Mouse (Mus musculus) hindbrain, embryonic 13.5 days (tissue): ENCODE data around the gene Cadm1. TPM values are rescaled to one million over a fixed set of nuclear protein-coding genes. Genes with fewer than 3 reads are reported as not detected.

Experiments
- ATAC-seq: fragments of 200-750 bp; cut with Nextera tagmentation; 2 replicates; pipeline ENCODE4 v1.8.0; 2017; ENCODE audit warnings: moderate TSS enrichment; ENCODE audit not compliant: low FRiP score
- H3K27ac ChIP-seq: fragments of 300-500 bp; sonication (generic); 2 replicates; pipeline ENCODE4 v1.5.1; 2015; ENCODE audit warnings: inconsistent platforms, mild to moderate bottlenecking, moderate library complexity
- H3K27me3 ChIP-seq: fragments of 300-500 bp; sonication (generic); 2 replicates; pipeline ENCODE4 v1.6.1; 2015; ENCODE audit warnings: mild to moderate bottlenecking, inconsistent platforms
- H3K36me3 ChIP-seq: fragments of 300-500 bp; sonication (generic); 2 replicates; pipeline ENCODE4 v1.6.1; 2015; ENCODE audit warnings: mild to moderate bottlenecking, inconsistent platforms
- H3K4me1 ChIP-seq: fragments of 300-500 bp; sonication (generic); replicated peaks from 2 replicates; pipeline ENCODE4 v1.6.1; 2015; ENCODE audit warnings: inconsistent platforms
- H3K4me2 ChIP-seq: fragments of 300-500 bp; sonication (generic); 2 replicates; pipeline ENCODE4 v1.6.1; 2015; ENCODE audit warnings: inconsistent platforms, mild to moderate bottlenecking, moderate library complexity
- H3K4me3 ChIP-seq: fragments of 300-500 bp; sonication (generic); 2 replicates; pipeline ENCODE4 v1.5.1; 2015; ENCODE audit warnings: mild to moderate bottlenecking, inconsistent platforms
- H3K9ac ChIP-seq: fragments of 300-500 bp; sonication (generic); 2 replicates; pipeline ENCODE4 v1.6.1; 2015; ENCODE audit warnings: mild to moderate bottlenecking, inconsistent platforms
- H3K9me3 ChIP-seq: fragments of 300-500 bp; sonication (generic); 2 replicates; pipeline ENCODE4 v1.6.1; 2016; ENCODE audit warnings: inconsistent platforms
- WGBS: fragments of 180-500 bp; shearing (Covaris S2); methylation state at CpG from one replicate; pipeline ENCODE4 v1.1.7; 2015; 5-methylcytosine and 5-hydroxymethylcytosine counted together
- polyA plus RNA-seq: library from polyadenylated mRNA; unstranded; fragments of >200 nt; fragmentation: Nextera tagmentation; extraction: Ambion mirVana; gene quantifications from 2 replicates; pipeline ENCODE4 v1.2.1, GENCODE M21; 2015

Cadm1 gene
- 166 and 180 TPM in 2 replicates for polyA plus RNA-seq

DNA sequence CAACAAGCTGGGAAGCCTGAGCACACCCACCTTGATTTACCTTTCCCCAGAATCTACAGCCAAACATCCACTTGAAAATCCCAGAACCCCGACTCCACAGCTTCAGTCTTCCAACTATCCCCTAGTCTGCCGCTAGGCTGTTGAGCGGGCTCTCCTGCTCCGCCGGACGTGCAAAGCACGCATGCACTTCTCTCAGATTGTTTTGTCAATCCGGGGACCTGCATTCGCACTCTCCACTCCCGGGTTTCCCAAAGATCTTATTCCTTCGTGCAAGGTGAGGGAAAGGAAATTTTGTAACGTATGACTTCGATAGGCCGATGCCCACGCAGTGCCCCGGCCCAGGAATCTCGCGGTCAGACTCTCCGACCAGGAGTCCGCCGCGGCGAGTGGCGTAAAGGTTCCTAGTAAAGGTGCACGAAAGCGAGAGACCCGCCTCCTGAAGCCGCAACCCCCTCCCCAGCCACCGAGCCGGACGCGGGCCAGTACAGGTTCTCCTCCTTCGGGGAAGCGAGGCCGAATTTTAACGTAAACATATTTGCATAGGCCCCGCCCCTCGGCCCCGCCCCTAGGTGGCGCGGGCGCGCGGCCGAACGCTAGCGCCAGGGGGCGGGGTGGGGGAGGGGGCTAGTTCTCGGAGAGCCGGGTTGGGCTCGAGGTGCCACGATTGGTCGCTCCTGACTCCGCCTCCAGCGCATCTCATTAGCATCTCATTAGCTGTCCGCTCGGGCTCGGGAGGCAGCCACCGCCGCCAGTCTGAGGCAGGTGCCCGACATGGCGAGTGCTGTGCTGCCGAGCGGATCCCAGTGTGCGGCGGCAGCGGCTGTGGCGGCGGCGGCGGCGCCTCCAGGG lies at the start of gene Cadm1:
Gene Cadm1, plus strand, starts transcription at position 572 of the 849 bp plus-strand sequence.
- peak; percentile 95 for ATAC-seq

GRCm38 (mm10) chr9:47484506-47484905 lies 45.5 kb upstream of the Cadm1 start:
- no peak overlapping the region for H3K9ac ChIP-seq
- no peak overlapping the region for H3K27ac ChIP-seq
- no peaks in the 10 kb centered on the region for H3K27me3 ChIP-seq
- no peak for ATAC-seq
- WGBS: 84% methylated on average over 5 of the region's 5 CpGs
- H3K4me1 ChIP-seq: no peaks in the 10 kb centered on the region
- no peak overlapping the region for H3K4me3 ChIP-seq
- no peaks in the 10 kb centered on the region for H3K9me3 ChIP-seq
- H3K36me3 ChIP-seq: no peaks in the 10 kb centered on the region
- H3K4me2 ChIP-seq: no peak overlapping the region

More for the DNA sequence above, at the start of gene Cadm1:
- no peaks in the 10 kb centered on the region for H3K36me3 ChIP-seq
- H3K27me3 ChIP-seq: 0 out of 2 replicates have a peak, but pooled peaks cover 3% of the 10 kb centered on the region
- H3K4me1 ChIP-seq: peaks cover 32% of the 10 kb centered on the region
- H3K9ac ChIP-seq: peak within 1 kb of the TSS; percentile 95
- peak within 1 kb of the TSS; percentile 85 for H3K4me2 ChIP-seq
- H3K4me3 ChIP-seq: peak within 1 kb of the TSS; percentile 92
- no peaks in the 10 kb centered on the region for H3K9me3 ChIP-seq
- peak within 1 kb of the TSS; percentile 94 for H3K27ac ChIP-seq
- under 1% methylated on average over 71 of the region's 72 CpGs for WGBS

GRCm38 (mm10) chr9:47485186-47485585 lies 44.8 kb upstream of the Cadm1 start:
- H3K4me2 ChIP-seq: no peak overlapping the region
- 56% methylated on average over 4 of the region's 4 CpGs for WGBS
- H3K27me3 ChIP-seq: no peaks in the 10 kb centered on the region
- ATAC-seq: no peak
- H3K36me3 ChIP-seq: no peaks in the 10 kb centered on the region
- no peak overlapping the region for H3K9ac ChIP-seq
- no peaks in the 10 kb centered on the region for H3K9me3 ChIP-seq
- H3K27ac ChIP-seq: no peak overlapping the region
- H3K4me3 ChIP-seq: no peak overlapping the region
- no peaks in the 10 kb centered on the region for H3K4me1 ChIP-seq

- H3K9me3 ChIP-seq: no peaks in the 10 kb centered on the region
- ATAC-seq: no peak
- H3K4me3 ChIP-seq: no peak overlapping the region
Observed at GRCm38 (mm10) chr9:47499761-47500160, 30.2 kb upstream of the Cadm1 start.

GRCm38 (mm10) chr9:47505956-47506355 lies 24.0 kb upstream of the Cadm1 start:
- WGBS: 35% methylated on average over 13 of the region's 13 CpGs
- ATAC-seq: no peak
- Histone ChIP-seq H3K9ac (no peak overlapping the region), H3K36me3 (no peaks in the 10 kb centered on the region), H3K4me1 (peaks cover 18% of the 10 kb centered on the region), H3K27me3 (no peaks in the 10 kb centered on the region), H3K4me2 (no peak overlapping the region), H3K27ac (peak overlapping the region; percentile 40; the same call in 1 of the 2 replicates), H3K4me3 (no peak overlapping the region), H3K9me3 (no peaks in the 10 kb centered on the region)

More at GRCm38 (mm10) chr9:47499761-47500160, 30.2 kb upstream of the Cadm1 start:
- no peaks in the 10 kb centered on the region for H3K4me1 ChIP-seq
- no peak overlapping the region for H3K4me2 ChIP-seq
- H3K36me3 ChIP-seq: no peaks in the 10 kb centered on the region
- no peaks in the 10 kb centered on the region for H3K27me3 ChIP-seq
- H3K9ac ChIP-seq: no peak overlapping the region
- H3K27ac ChIP-seq: no peak overlapping the region
- 18% methylated on average over 3 of the region's 3 CpGs for WGBS

DNA sequence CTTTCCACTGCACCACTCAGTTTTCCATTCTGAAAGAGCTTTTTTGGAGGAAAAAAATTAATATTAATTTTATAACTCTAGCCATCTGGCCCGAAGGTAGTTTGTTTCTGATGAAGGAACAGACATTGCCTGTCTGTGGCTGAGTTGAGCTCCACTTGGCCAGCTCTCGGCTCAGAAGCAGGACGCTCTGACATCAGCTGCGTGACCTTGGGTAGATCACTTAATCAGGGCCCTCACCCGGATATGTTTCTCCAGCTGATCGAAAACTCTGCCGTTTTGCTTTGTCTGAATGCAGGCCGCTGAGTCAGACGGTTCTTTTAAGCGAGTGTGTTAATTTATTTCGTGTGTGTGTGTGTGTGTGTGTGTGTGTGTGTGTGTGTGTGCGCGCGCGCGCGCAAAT lies 23.1 kb upstream of the Cadm1 start:
- WGBS: 89% methylated on average over 17 of the region's 17 CpGs
- no peak overlapping the region for H3K4me2 ChIP-seq
- H3K4me3 ChIP-seq: no peak overlapping the region
- no peak overlapping the region for H3K9ac ChIP-seq
- no peaks in the 10 kb centered on the region for H3K27me3 ChIP-seq
- peak overlapping the region; percentile 25; the same call in 1 of the 2 replicates for H3K27ac ChIP-seq
- no peak for ATAC-seq
- H3K36me3 ChIP-seq: no peaks in the 10 kb centered on the region
- no peaks in the 10 kb centered on the region for H3K9me3 ChIP-seq
- H3K4me1 ChIP-seq: peaks cover 18% of the 10 kb centered on the region

- Histone ChIP-seq H3K9me3 (no peaks in the 10 kb centered on the region), H3K27me3 (no peaks in the 10 kb centered on the region)
Observed at GRCm38 (mm10) chr9:47508109-47508508, 21.9 kb upstream of the Cadm1 start.

DNA sequence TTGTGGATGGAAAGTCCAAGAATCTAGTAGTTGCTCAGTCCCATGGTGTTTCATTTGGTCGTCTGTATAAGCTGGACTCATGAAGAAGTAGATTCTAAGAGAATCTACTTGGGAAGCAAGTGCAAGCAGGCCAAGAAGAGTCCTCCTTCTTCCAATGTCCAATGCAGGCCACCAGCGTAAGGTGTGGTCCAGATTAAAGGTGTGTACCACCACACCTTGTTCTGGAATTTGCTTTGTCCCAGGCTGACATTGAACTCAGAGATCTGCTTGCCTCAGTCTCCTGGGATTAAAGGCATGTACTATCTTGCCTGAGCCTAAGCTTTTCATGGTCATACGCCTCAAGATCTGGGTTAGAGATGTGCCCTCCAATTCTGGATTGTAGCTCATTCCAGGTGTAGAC lies 17.5 kb upstream of the Cadm1 start:
- H3K4me1 ChIP-seq: no peaks in the 10 kb centered on the region; the same call in 1 of the 2 replicates
- 94% methylated on average over 3 of the region's 3 CpGs for WGBS
- H3K4me2 ChIP-seq: no peak overlapping the region
- no peaks in the 10 kb centered on the region for H3K9me3 ChIP-seq
- 0 out of 2 replicates have a peak, but pooled peaks cover 5% of the 10 kb centered on the region for H3K27me3 ChIP-seq
- no peak overlapping the region for H3K4me3 ChIP-seq
- no peaks in the 10 kb centered on the region for H3K36me3 ChIP-seq
- no peak overlapping the region for H3K9ac ChIP-seq
- no peak overlapping the region for H3K27ac ChIP-seq
- no peak for ATAC-seq

More at GRCm38 (mm10) chr9:47508109-47508508, 21.9 kb upstream of the Cadm1 start:
- no peak overlapping the region for H3K4me2 ChIP-seq
- H3K4me1 ChIP-seq: peaks cover 18% of the 10 kb centered on the region
- H3K9ac ChIP-seq: no peak overlapping the region
- WGBS: 64% methylated on average over 3 of the region's 3 CpGs
- H3K4me3 ChIP-seq: no peak overlapping the region
- ATAC-seq: no peak
- H3K27ac ChIP-seq: no peak overlapping the region
- H3K36me3 ChIP-seq: no peaks in the 10 kb centered on the region

GRCm38 (mm10) chr9:47514318-47514717 lies 15.7 kb upstream of the Cadm1 start:
- 0 out of 2 replicates have a peak, but pooled peaks cover 5% of the 10 kb centered on the region for H3K27me3 ChIP-seq
- no peaks in the 10 kb centered on the region for H3K9me3 ChIP-seq
- WGBS: 9% methylated on average over 8 of the region's 8 CpGs
- H3K27ac ChIP-seq: no peak overlapping the region
- no peak for ATAC-seq
- H3K9ac ChIP-seq: no peak overlapping the region
- H3K4me3 ChIP-seq: no peak overlapping the region
- no peak overlapping the region for H3K4me2 ChIP-seq
- H3K4me1 ChIP-seq: no peaks in the 10 kb centered on the region; the same call in 1 of the 2 replicates
- no peaks in the 10 kb centered on the region for H3K36me3 ChIP-seq

- ATAC-seq: no peak
- WGBS: 66% methylated on average over 4 of the region's 4 CpGs
Observed at GRCm38 (mm10) chr9:47516238-47516637, 13.7 kb upstream of the Cadm1 start.

DNA sequence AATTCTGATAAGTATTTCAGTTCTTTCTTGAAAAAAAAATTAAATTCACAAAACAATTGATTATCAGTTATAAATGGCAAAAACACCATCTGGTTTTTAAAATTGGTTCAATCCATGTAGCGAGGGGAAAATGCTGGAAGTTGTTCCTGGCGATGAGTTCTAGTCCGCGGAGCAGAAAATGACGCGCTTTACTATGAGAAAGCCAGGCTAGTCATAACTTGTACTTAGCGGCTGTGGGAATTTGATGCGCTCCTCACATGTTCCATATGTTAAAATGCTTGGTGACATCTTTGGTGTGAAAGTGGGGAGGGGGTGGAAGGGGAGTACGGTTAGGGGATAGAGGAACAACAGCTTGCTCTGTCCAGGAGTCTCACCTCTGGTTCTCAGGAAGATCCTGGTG lies 2.7 kb upstream of the Cadm1 start:
- 0 out of 2 replicates have a peak, but pooled peaks cover 3% of the 10 kb centered on the region for H3K27me3 ChIP-seq
- no peak overlapping the region for H3K4me2 ChIP-seq
- peaks cover 11% of the 10 kb centered on the region for H3K4me1 ChIP-seq
- H3K9me3 ChIP-seq: no peaks in the 10 kb centered on the region
- no peak for ATAC-seq
- WGBS: 92% methylated on average over 9 of the region's 9 CpGs
- H3K4me3 ChIP-seq: no peak overlapping the region
- H3K27ac ChIP-seq: no peak overlapping the region
- no peak overlapping the region for H3K9ac ChIP-seq
- no peaks in the 10 kb centered on the region for H3K36me3 ChIP-seq

More at GRCm38 (mm10) chr9:47516238-47516637, 13.7 kb upstream of the Cadm1 start:
- Histone ChIP-seq H3K9ac (no peak overlapping the region), H3K36me3 (no peaks in the 10 kb centered on the region), H3K4me2 (no peak overlapping the region), H3K9me3 (no peaks in the 10 kb centered on the region), H3K27ac (no peak overlapping the region), H3K4me3 (no peak overlapping the region), H3K27me3 (0 out of 2 replicates have a peak, but pooled peaks cover 5% of the 10 kb centered on the region), H3K4me1 (no peaks in the 10 kb centered on the region; the same call in 1 of the 2 replicates)

DNA sequence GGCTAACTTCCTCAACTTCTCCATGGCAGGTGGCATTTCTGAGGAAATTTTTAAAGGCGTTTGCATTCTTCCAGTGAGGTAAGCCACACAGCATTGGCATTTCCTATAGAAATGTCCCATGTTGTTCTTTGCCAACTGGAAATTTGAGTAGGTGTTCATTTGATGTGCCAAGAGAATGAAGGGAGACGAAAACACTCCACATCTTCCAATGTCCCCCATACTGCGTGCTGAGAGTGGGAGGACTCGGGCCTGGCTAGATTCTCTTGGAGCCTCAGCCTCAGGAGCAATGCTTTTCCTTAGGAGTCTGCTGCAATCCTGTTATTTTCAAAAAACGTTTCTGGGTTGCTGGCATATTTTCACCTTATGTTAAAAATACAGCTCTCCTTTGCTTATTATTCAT lies 2.2 kb upstream of the Cadm1 start:
- no peak for ATAC-seq
- Histone ChIP-seq H3K9ac (no peak overlapping the region), H3K27me3 (0 out of 2 replicates have a peak, but pooled peaks cover 3% of the 10 kb centered on the region), H3K4me1 (peaks cover 15% of the 10 kb centered on the region), H3K4me3 (no peak overlapping the region), H3K36me3 (no peaks in the 10 kb centered on the region), H3K4me2 (no peak overlapping the region), H3K9me3 (no peaks in the 10 kb centered on the region), H3K27ac (no peak overlapping the region)
- WGBS: 86% methylated on average over 5 of the region's 5 CpGs
